Mouse (Mus musculus) heart, postnatal 4 days (tissue): Measurements from ENCODE around the gene Clrn3. TPM values are rescaled to one million over a fixed set of nuclear protein-coding genes. Genes with fewer than 3 reads are reported as not detected.
"Not testable (repeated sequence)": the region's sequence is repeated elsewhere in the genome, so short reads cannot be mapped to it uniquely, and the experiment has no call there.

ENCODE experiments used
- DNase-seq: peaks from one replicate; pipeline ENCODE4 v3.0.0; 2021
- total RNA-seq, 2 experiments: library from RNA; stranded (reverse); gene quantifications; 2 replicates each; pipeline ENCODE4 v1.2.3; 2021

Gene Clrn3
- not detected for total RNA-seq

GRCm38 (mm10) chr7:135528515-135528914, at the start of gene Clrn3:
Gene Clrn3 (minus strand): TSS chr7:135528654.
- DNase-seq = no peak

GRCm38 (mm10) chr7:135576329-135576728, 47.9 kb upstream of the Clrn3 start:
- no peak for DNase-seq

- not testable (repeated sequence) for DNase-seq
These were observed 47.0 kb upstream of the Clrn3 start for GRCm38 (mm10) chr7:135575319-135576069.

DNA sequence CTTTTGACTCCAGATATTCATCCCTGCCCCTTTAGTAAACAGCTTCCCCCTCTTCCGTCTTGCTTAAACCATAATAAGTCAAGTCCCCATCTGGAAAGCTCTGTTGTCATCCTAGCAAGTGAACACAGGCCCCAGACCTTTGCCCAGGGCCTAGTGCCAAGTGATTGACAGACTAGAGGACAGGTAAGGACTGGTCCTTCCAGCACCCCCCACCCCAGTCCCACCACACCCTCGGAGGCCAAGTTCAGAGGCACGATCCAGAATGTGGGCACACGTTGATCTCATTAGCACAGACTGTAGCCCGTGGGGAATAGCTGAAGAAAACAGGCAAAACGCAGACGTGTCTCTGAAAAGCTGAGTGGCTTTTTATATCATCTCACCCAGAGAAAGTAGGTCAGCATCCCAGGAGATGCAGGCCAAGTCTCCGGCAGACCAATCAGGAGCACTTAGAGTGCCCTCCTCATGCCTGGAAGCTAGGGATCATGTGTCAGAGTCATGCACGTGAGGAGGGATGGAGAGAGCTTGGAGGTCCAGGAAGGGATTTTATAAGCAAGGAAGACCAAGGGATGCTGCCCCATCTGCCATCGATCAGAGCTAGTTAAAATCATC, 43.6 kb upstream of the Clrn3 start:
- DNase-seq = no peak

DNA sequence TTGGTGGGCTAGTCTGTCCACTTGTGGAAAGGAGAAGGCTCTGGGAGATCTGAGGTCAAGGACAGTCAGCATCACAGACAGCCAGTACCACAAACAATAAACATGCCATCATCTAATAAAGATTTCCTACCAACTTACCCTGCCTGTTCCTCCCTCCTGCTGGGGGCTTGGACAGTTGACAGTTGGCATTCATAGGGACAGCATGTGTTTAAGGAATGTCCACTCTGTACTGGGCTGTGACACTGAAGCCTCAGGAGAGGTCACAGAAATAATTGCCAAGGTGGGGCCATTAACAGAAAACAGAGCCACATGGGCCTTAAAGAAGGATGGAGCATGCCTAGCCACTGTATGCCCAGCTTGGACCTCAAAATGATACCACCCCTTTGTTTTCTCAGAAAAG, 42.9 kb upstream of the Clrn3 start:
- no peak for DNase-seq

GRCm38 (mm10) chr7:135568550-135568949, 40.1 kb upstream of the Clrn3 start:
- no peak for DNase-seq

DNA sequence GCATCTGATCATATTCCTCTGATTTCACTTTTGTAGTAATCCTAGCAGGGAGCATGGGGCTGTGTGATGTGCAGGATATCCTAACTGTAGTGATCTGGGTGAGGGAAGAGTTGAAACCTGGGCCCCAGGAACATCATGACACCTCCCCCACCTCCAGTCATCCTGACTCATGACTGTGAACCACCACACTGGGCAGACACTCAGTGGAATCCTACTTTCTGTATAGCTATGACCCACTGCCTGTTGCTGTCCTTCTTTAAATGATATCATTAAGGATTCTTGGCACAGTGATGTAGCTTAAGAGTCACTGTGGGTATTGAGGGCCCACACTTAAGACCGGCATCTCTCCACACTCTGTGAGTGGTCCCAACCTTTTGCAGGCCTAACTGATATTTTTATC, 39.1 kb upstream of the Clrn3 start:
- DNase-seq = no peak

DNA sequence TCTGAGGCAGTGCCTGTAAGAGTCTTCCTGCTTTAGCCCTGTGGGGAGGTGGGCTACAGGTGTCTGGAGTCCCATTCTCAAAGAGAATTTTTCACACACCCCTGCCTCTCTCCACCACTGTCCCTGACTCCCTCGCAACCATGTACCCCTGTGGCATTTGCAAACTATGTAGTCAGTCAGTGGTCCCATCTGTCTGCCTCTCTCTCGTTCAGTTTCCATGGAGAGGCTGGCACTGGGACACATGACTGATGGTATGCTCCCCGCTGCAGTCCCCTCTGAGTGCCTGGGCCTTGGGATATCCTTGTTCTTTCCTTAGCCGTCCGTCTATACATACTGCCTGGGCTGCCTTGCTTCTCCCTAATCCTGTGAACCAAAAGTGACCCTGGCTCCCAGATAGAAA, 37.6 kb upstream of the Clrn3 start:
- no peak for DNase-seq

- DNase-seq = no peak
These were observed 35.6 kb upstream of the Clrn3 start for GRCm38 (mm10) chr7:135564022-135564421.

DNA sequence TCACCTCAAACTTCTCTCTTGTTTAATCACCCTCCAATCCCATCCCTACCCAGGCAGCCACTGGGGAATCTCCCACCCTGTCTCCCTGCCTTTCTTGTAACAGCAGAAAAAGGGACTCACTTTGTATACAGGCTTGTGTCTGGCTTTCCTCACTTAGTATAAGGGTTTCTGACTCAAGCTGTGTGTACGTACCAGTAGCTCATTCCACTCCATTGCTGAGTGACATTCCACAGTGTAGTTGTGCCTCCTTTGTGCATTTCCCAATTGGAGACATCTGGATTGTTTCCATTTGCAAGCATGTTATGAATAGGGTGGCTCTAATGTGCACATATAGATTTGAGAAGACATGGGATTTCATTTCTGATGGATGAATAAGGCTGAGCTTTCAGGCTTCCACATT, 31.8 kb upstream of the Clrn3 start:
- DNase-seq = no peak

DNA sequence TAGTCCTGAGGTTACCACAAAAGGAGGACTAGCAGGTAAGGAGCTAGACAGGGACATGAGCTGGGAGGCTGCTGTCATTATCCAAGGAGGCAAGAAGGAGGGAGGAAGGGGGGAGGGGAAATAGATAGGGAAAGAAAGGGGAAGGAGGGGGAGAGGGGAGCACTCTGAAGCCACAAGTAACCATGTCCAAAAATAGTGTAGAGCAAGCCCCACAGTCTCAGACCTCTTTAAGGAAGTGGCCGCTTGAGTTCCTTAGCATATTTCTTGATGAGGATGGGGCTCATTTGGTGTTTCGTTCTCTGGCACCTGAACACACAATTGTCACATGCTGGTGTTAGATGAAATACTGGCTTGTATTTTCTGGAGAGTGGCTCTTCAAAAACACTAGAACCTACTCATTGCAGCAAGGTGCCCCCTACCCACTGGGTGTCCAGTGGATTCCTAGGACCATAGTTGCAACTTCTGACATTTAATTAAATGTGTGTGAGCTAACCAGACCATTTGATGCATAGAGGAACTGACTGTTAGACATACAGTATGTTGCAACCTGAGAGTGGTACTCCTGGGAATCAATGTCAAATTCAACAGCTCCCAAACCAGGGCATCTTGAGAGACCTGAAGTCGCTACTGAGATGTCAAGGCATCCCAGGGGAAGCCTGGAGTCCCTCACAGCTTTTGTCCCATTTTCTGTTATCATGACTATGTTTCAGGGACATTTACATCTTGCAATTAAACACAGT, 28.4 kb upstream of the Clrn3 start:
- no peak for DNase-seq

DNA sequence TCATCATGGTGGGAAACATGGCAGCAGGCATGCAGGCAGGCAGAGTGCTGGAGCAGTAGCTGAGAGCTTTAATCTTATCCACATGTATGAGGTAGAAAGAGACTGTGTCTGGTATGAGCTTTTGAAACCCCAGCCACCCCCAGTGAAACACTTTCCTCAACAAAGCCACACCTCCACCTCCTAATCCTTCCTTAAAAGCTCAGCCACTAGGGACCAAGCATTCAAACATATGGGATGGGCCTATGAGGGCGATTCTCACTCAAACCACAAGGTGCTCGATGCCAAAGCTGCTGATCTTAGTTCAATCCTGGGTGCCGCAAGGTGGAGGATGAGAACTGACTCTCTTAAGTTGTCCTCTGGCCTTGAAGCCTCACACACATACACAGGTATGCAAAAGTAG, 25.1 kb upstream of the Clrn3 start:
- DNase-seq = no peak

- peak; percentile 59 for DNase-seq
These were observed 23.1 kb upstream of the Clrn3 start for GRCm38 (mm10) chr7:135551547-135551946.

- no peak for DNase-seq
These were observed 20.0 kb upstream of the Clrn3 start for GRCm38 (mm10) chr7:135548434-135548833.

DNA sequence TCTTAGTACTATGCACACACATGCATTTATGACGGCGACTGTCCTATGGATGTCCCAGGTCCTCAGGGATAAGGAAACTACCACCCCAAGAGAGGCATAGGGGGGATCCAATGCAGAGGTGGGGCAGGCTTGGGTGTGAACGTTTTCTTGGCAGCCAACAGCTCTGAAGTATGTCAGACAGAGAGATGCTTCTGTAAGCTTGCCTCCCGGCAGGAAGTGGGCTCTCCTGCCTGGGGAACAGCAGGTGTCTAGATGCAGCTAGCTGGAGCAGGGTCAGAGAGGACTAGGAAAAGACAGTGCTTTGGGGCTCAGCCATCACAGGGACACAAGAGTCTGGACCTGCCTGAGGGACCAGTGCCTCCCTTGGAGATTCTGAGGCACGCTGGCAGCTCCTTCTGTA, 18.1 kb upstream of the Clrn3 start:
- no peak for DNase-seq

GRCm38 (mm10) chr7:135545957-135546356, 17.5 kb upstream of the Clrn3 start:
- no peak for DNase-seq

DNA sequence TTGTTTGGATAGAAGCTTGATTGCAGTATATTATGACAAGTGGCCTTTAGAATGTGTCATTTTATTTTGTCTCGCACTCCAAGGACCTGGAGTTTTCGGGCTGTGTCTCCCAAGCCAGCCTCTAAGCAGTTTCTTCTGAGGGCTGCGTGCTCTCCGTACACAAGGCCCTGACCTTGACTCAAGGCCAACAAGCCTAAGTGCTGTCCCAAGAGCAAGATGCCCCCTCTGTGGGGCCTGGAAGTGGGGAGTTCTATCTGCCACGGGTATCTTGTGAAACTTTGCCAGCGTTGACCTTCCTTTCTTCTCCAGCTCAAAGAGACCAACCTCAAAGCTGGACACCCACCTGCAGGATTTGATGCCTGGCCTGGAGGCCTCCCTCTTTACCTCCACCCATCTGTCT, 15.9 kb upstream of the Clrn3 start:
- DNase-seq = no peak

DNA sequence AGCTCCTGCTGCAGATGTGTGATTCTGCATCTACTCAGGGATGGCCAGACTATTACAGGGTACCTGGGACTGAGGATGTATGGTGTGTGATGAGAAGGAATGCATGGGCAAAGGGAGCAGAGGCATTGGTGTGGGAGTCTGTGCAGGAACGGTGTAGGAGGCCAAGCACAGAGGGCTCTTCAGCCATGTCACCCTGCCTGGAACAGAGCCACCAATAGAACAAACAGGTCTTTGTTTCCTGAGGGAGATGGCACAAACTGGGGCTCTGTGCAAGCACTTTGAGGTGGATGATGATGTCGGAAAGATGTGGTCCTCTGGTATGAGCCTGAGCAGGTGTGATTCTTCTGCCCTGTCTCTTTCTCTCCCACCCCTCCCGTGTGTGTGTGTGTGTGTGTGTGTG, 14.6 kb upstream of the Clrn3 start:
- no peak for DNase-seq

DNA sequence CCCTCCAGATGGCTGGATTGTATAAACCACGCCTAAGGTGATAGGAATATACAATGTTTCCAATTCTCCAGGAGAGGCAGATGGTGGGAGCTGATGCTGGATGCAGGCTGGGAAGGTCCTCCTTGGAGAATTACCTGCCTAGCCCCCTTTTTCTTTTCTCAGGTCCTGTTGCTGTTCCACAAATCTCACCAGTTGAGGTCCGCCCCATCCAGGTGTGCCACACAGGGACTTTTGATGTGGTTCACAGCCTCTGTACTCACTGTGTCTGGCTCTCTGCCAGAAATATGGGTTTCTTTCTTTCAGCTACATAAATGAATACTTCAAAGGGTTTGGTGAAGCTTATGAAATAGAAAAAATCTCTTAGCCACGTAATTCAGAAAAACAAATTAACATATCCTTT, 13.8 kb upstream of the Clrn3 start:
- no peak for DNase-seq

GRCm38 (mm10) chr7:135539429-135539828, 11.0 kb upstream of the Clrn3 start:
- DNase-seq = no peak

- DNase-seq = peak; percentile 40
These were observed 9.7 kb upstream of the Clrn3 start for GRCm38 (mm10) chr7:135537948-135538741.

GRCm38 (mm10) chr7:135537341-135537901, 9.0 kb upstream of the Clrn3 start, which contains the start of gene Ptpre:
Gene Ptpre (plus strand): TSS chr7:135537481.
- DNase-seq = peak; percentile 91
